Mouse (Mus musculus) heart, adult 2 months (tissue): ENCODE data around the gene Zfp169. TPM values are rescaled to one million over a fixed set of nuclear protein-coding genes. Genes with fewer than 3 reads are reported as not detected.
A peak's percentile ranks its signal among the peaks of the same experiment; 100 is the strongest.

Experiments used
- DNase-seq, 2 experiments: peaks; one replicate each; pipeline ENCODE4 v3.0.0; 2021
- H3K27ac ChIP-seq: fragments of 200-600 bp; 2 replicates; pipeline ENCODE4 v1.8.1; 2022
- H3K27me3 ChIP-seq: fragments of 200-500 bp; 2 replicates; pipeline ENCODE4 v1.6.1; 2012; ENCODE audit warnings: mild to moderate bottlenecking, low read length, inconsistent platforms, mixed read lengths; ENCODE audit not compliant: control insufficient read depth, insufficient read depth
- H3K36me3 ChIP-seq: fragments of 200-500 bp; 2 replicates; pipeline ENCODE4 v1.6.1; 2012; ENCODE audit warnings: low read length, inconsistent platforms; ENCODE audit not compliant: control insufficient read depth, insufficient read depth
- H3K4me1 ChIP-seq: fragments of 200-500 bp; 2 replicates; pipeline ENCODE4 v1.6.1; 2011; ENCODE audit warnings: low read length; ENCODE audit not compliant: control insufficient read depth, insufficient read depth
- H3K4me3 ChIP-seq: fragments of 200-600 bp; 2 replicates; pipeline ENCODE4 v1.8.1; 2022
- H3K79me2 ChIP-seq: fragments of 200-500 bp; replicated peaks from 2 replicates; pipeline ENCODE4 v1.6.1; 2012; ENCODE audit warnings: mild to moderate bottlenecking, inconsistent platforms, low read length, moderate library complexity, mixed read lengths; ENCODE audit not compliant: control insufficient read depth, insufficient read depth
- H3K9ac ChIP-seq: fragments of 200-500 bp; 2 replicates; pipeline ENCODE4 v1.6.1; 2012; ENCODE audit warnings: low read depth, mild to moderate bottlenecking, control low read depth, inconsistent platforms, low read length, mixed read lengths
- CTCF ChIP-seq: fragments of 200-600 bp; IDR thresholded peaks from 2 replicates; pipeline ENCODE4 v1.8.1; 2022; ENCODE audit warnings: antibody characterized with exemption, mild to moderate bottlenecking, moderate library complexity
- EP300 ChIP-seq: fragments of 200-500 bp; IDR thresholded peaks from 2 replicates; pipeline ENCODE4 v1.6.1; 2011; ENCODE audit warnings: low read depth, low read length, control low read depth; ENCODE audit not compliant: insufficient read depth
- POLR2A ChIP-seq: fragments of 200-500 bp; IDR thresholded peaks from 2 replicates; pipeline ENCODE4 v1.6.1; 2011; ENCODE audit warnings: mild to moderate bottlenecking, low read depth, low read length, control low read depth; ENCODE audit not compliant: insufficient read depth
- WGBS: fragments of 180-500 bp; shearing (Covaris S2); methylation state at CpG from one replicate; pipeline ENCODE4 v1.1.7; 2018; 5-methylcytosine and 5-hydroxymethylcytosine counted together
- intact Hi-C: fragments of 180-260 bp; cut with DNase I; formaldehyde crosslinking; loops from one replicate; pipeline ENCODE4 v1.15.1; 2025
- microRNA-seq, 2 experiments: library from miRNA; unstranded; fragments of <30 nt; microRNA quantifications; one replicate each; pipeline ENCODE4 v1.2.0; 2021
- polyA plus RNA-seq: library from polyadenylated mRNA; depleted of rRNA; stranded (reverse); fragments of >200 nt; gene quantifications from 2 replicates; pipeline ENCODE4 v1.2.3, GENCODE M21; 2012; rRNA removed
- total RNA-seq, 2 experiments: library from RNA; stranded (reverse); gene quantifications; 2 replicates each; pipeline ENCODE4 v1.2.3; 2021

Zfp169 gene
- total and polyA plus RNA-seq, 3 experiments = 4.2 to 7.0 (median 5.0) TPM

DNA sequence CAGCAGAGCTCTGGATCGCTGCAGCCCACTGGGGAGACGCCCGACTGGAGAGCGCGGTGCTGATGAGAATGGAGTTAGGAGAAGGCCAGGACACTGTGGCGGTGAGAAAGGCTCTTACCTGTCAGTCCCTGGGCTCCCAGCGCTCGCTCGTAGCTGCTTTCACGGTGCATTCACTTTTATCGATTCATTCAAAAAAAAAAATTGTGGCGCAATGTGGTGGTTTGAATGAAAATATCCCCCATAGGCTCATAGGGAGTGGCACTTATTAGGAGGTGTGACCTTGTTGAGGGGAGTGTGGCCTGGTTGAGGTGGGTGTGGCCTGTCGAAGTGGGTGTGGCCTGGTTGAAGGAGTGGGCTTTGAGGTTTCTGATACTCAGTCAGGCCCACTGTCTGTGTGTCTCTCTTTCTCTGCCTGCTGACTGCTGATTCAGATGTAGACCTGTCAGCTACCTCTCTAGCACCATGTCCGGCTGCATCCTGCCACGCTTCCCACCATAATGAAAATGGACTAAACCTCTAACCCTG lies 44.5 kb downstream of the Zfp169 start:
- 65% methylated on average over 15 of the region's 15 CpGs for WGBS
- H3K36me3 ChIP-seq = no peaks in the 10 kb centered on the region
- intact Hi-C loops = no loop called here
- TF ChIP-seq POLR2A = no peak
- H3K4me1 ChIP-seq = no peaks in the 10 kb centered on the region
- no peaks in the 10 kb centered on the region for H3K27me3 ChIP-seq
- no peak overlapping the region for H3K4me3 ChIP-seq
- no peak overlapping the region for H3K9ac ChIP-seq
- DNase-seq = no peak
- H3K79me2 ChIP-seq = no peaks in the 10 kb centered on the region
- no peak overlapping the region for H3K27ac ChIP-seq

DNA sequence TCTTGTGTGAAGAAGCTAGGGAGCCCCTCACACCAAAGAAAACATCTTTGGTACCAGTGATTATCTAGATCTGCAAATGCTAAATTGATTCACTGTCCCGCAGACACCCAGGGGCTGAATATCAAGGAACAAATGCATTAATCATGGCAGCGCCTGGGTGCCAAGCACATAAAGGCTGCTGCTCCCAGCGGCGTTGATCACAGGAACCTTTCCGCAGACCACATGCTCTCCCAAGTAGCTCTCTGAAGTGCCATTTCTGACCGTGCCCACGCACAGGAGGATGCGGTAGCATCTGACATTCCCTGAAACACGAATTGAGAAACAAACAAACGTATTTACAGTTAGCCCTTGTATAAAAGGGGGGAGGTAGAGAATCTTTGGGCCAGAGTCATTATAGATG lies 47.1 kb downstream of the Zfp169 start:
- no peaks in the 10 kb centered on the region for H3K4me1 ChIP-seq
- WGBS = 65% methylated on average over 10 of the region's 10 CpGs
- DNase-seq = no peak
- intact Hi-C loops = no loop called here
- no peaks in the 10 kb centered on the region for H3K27me3 ChIP-seq
- no peak overlapping the region for H3K4me3 ChIP-seq
- H3K79me2 ChIP-seq = no peaks in the 10 kb centered on the region
- no peaks in the 10 kb centered on the region for H3K36me3 ChIP-seq
- H3K27ac ChIP-seq = no peak overlapping the region
- no peak overlapping the region for H3K9ac ChIP-seq
- no peak for TF ChIP-seq POLR2A
- TF ChIP-seq EP300 = no peak
- TF ChIP-seq CTCF = no peak

DNA sequence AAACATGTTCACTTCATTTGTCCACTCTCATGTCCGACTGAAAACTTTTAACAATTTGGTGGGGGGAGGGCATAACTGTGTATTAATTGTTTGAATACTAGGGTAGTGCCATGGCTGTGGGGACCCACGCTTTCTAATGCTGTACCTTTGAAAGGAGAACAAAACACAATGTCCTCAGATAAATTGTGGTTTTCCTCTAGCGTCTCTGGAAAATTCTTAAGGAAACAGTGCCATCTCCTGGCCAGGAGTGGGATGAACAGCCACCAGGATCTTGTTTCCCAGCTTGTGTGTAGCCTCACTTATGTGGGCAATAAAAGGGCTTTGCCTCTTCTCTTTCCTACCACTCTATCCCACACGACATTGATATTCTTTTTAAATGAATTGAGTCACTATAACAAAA lies 49.1 kb downstream of the Zfp169 start:
- peak; percentile 46 to 66 for DNase-seq
- WGBS = 18% methylated on average over 4 of the region's 4 CpGs
- no peaks in the 10 kb centered on the region for H3K4me1 ChIP-seq
- intact Hi-C loops = loop anchor here (1.0 to 5.0 kb wide), 4 partner anchors 227 to 1163 kb away; no protein-coding TSS in a partner anchor
- no peak overlapping the region for H3K9ac ChIP-seq
- no peaks in the 10 kb centered on the region for H3K27me3 ChIP-seq
- H3K27ac ChIP-seq = no peak overlapping the region
- no peaks in the 10 kb centered on the region for H3K79me2 ChIP-seq
- H3K36me3 ChIP-seq = no peaks in the 10 kb centered on the region
- H3K4me3 ChIP-seq = no peak overlapping the region
- TF ChIP-seq EP300 (peak; percentile 59; the same call in 1 of the 2 replicates), POLR2A (no peak), CTCF (peak; percentile 95)

DNA sequence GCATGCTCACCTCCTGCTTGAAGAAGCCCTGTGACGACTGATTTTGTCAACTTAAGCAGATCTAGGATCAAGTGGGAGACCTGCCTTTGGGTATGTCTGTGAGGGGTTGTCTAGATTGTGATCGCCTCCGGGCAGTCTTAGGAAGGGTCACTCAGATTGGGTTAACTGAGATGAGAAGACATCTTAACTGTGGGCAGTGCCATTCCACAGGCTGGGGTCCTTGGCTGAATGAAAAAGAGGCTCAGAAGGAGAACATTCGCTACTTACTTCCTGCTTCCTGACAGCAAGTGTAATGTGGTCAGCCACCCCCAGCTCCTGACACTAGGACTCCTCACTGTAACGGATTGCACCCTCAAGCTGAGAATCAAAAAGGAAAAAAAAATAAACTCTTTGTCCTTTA lies 54.0 kb downstream of the Zfp169 start:
- 64% methylated on average over 5 of the region's 5 CpGs for WGBS

GRCm38 (mm10) chr13:48448119-48448518 lies 65.1 kb downstream of the Zfp169 start:
- no peak overlapping the region for H3K4me3 ChIP-seq
- no peaks in the 10 kb centered on the region for H3K27me3 ChIP-seq
- H3K9ac ChIP-seq = no peak overlapping the region
- H3K4me1 ChIP-seq = no peaks in the 10 kb centered on the region
- 36% methylated on average over 4 of the region's 4 CpGs for WGBS
- no peak for TF ChIP-seq EP300
- intact Hi-C loops = no loop called here
- H3K36me3 ChIP-seq = no peaks in the 10 kb centered on the region
- H3K27ac ChIP-seq = no peak overlapping the region
- H3K79me2 ChIP-seq = no peaks in the 10 kb centered on the region
- no peak for DNase-seq

More for the DNA sequence above, 54.0 kb downstream of the Zfp169 start:
- intact Hi-C loops = no loop called here
- H3K4me3 ChIP-seq = no peak overlapping the region
- no peaks in the 10 kb centered on the region for H3K79me2 ChIP-seq
- TF ChIP-seq POLR2A (no peak), EP300 (no peak)
- H3K27ac ChIP-seq = no peak overlapping the region
- H3K4me1 ChIP-seq = no peaks in the 10 kb centered on the region
- no peak overlapping the region for H3K9ac ChIP-seq
- H3K27me3 ChIP-seq = no peaks in the 10 kb centered on the region
- no peak for DNase-seq
- no peaks in the 10 kb centered on the region for H3K36me3 ChIP-seq

GRCm38 (mm10) chr13:48443996-48444395 lies 69.3 kb downstream of the Zfp169 start:
- no peak overlapping the region for H3K9ac ChIP-seq
- no peak overlapping the region for H3K4me3 ChIP-seq
- no peak for TF ChIP-seq EP300
- TF ChIP-seq POLR2A = no peak
- TF ChIP-seq CTCF = no peak
- intact Hi-C loops = no loop called here
- H3K27ac ChIP-seq = no peak overlapping the region
- no peaks in the 10 kb centered on the region for H3K36me3 ChIP-seq
- 35% methylated on average over 8 of the region's 8 CpGs for WGBS
- H3K4me1 ChIP-seq = no peaks in the 10 kb centered on the region
- no peaks in the 10 kb centered on the region for H3K79me2 ChIP-seq
- no peaks in the 10 kb centered on the region for H3K27me3 ChIP-seq
- no peak for DNase-seq

- Histone ChIP-seq H3K36me3 (no peaks in the 10 kb centered on the region), H3K27ac (no peak overlapping the region), H3K27me3 (no peaks in the 10 kb centered on the region), H3K9ac (no peak overlapping the region), H3K79me2 (no peaks in the 10 kb centered on the region), H3K4me1 (no peaks in the 10 kb centered on the region), H3K4me3 (no peak overlapping the region)
- 76% methylated on average over 5 of the region's 5 CpGs for WGBS
- intact Hi-C loops = no loop called here
- TF ChIP-seq CTCF (no peak), EP300 (no peak), POLR2A (no peak)
- DNase-seq = no peak
These were observed 74.9 kb downstream of the Zfp169 start for GRCm38 (mm10) chr13:48438321-48438720.

Small RNAs within 50 kb of the gene (microRNA-seq; reads per million reads assigned to microRNA genes)
- gene Gm24111 = 0 reads per million in 2 experiments
- gene Mirlet7a-1 = 1,006 to 1,292 reads per million in 2 experiments
- 40,750 to 77,435 reads per million in 2 experiments for gene Mirlet7d
- gene Mirlet7f-1 = 0 reads per million in 2 experiments

Other genes with a start within 250 kb of the Zfp169 start
- under 1 TPM in 1 of 2 experiments, not detected in 1; 0.30 TPM for gene A830005F24Rik, start 119 bp upstream of the Zfp169 start, total RNA-seq
- 0.23 TPM in 1 of 2 replicates, not detected in the other for gene A830005F24Rik, start 119 bp upstream of the Zfp169 start, polyA plus RNA-seq
- gene Ptpdc1, start 112.2 kb upstream of the Zfp169 start, total RNA-seq = 1 to 10 TPM; 4.6 to 5.6 TPM
- 1.7 and 3.2 TPM in 2 replicates for gene Ptpdc1, start 112.2 kb upstream of the Zfp169 start, polyA plus RNA-seq
- not detected for gene Barx1, start 149.5 kb upstream of the Zfp169 start, total RNA-seq
- gene Barx1, start 149.5 kb upstream of the Zfp169 start, polyA plus RNA-seq = 0.14 TPM in 1 of 2 replicates, not detected in the other